Mouse (Mus musculus) small intestine, adult 2 months (tissue): ENCODE data around the gene Relt.

ENCODE experiments used
- CTCF ChIP-seq: fragments of 200-500 bp; IDR thresholded peaks from 2 replicates; pipeline ENCODE4 v1.5.1; 2012; ENCODE audit warnings: low read depth, mild to moderate bottlenecking, control low read depth, inconsistent platforms, low read length, moderate library complexity, mixed read lengths; ENCODE audit not compliant: insufficient replicate concordance, insufficient read length; ENCODE audit errors: extremely low read depth
- POLR2A ChIP-seq: fragments of 200-500 bp; IDR thresholded peaks from 2 replicates; pipeline ENCODE4 v1.6.1; 2012; ENCODE audit warnings: low read depth, mild to moderate bottlenecking, control low read depth, inconsistent platforms, low read length, moderate library complexity

DNA sequence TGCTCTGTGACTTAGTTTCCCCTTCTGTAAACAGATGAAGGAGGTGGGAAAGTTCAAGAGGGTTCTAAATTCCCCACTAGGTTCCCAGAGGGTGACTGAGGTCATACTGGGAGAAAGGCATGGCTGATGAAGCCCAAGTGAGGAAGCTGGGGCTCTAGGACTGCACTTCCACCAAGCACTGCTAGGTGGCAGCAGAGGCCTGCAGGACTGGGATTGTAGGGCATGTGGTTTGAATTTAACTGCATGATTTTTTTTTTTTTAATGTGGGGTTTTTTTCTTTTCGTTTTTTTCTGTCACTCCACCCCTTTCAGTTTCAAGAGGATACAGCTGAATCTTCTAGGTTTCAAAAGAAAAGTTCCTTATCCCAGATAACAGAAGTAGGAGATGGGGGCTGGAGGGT lies 44.0 kb upstream of the Relt start:
- TF ChIP-seq CTCF (peak; percentile 93), POLR2A (no peak)
